Mouse (Mus musculus) retina, postnatal 7 days (tissue): ENCODE results near the gene Kncn.

Experiments
- DNase-seq: peaks from one replicate; pipeline ENCODE4 v3.0.0-alpha.2; 2012; ENCODE audit warnings: low read depth, low spot score

Kncn gene

GRCm38 (mm10) chr4:115884022-115884421, at the start of gene Kncn:
Kncn (plus strand) TSS chr4:115884400.
- no peak for DNase-seq

- DNase-seq, result no peak
Measured at GRCm38 (mm10) chr4:115835576-115835975, 48.6 kb upstream of the Kncn start.

GRCm38 (mm10) chr4:115838196-115838595, 46.0 kb upstream of the Kncn start:
- DNase-seq, result no peak

- peak; percentile 88 for DNase-seq
Measured at GRCm38 (mm10) chr4:115838696-115839641, 45.2 kb upstream of the Kncn start, which contains the start of gene Mknk1. Mknk1 (plus strand) TSS chr4:115839198.

GRCm38 (mm10) chr4:115839956-115840355, 44.2 kb upstream of the Kncn start:
- no peak for DNase-seq

- no peak for DNase-seq
Measured at GRCm38 (mm10) chr4:115840842-115841241, 43.4 kb upstream of the Kncn start.

GRCm38 (mm10) chr4:115846656-115847055, 37.5 kb upstream of the Kncn start:
- DNase-seq, result no peak

- no peak for DNase-seq
Measured at GRCm38 (mm10) chr4:115847377-115847776, 36.8 kb upstream of the Kncn start.

GRCm38 (mm10) chr4:115848083-115848482, 36.1 kb upstream of the Kncn start:
- no peak for DNase-seq

GRCm38 (mm10) chr4:115848990-115849677, 35.1 kb upstream of the Kncn start:
- DNase-seq, result no peak

GRCm38 (mm10) chr4:115850111-115850510, 34.1 kb upstream of the Kncn start:
- no peak for DNase-seq

GRCm38 (mm10) chr4:115850631-115851030, 33.6 kb upstream of the Kncn start:
- DNase-seq, result no peak

- DNase-seq, result no peak
Measured at GRCm38 (mm10) chr4:115851569-115851968, 32.6 kb upstream of the Kncn start.

- no peak for DNase-seq
Measured at GRCm38 (mm10) chr4:115855100-115855499, 29.1 kb upstream of the Kncn start.

GRCm38 (mm10) chr4:115855609-115856008, 28.6 kb upstream of the Kncn start:
- no peak for DNase-seq

- no peak for DNase-seq
Measured at GRCm38 (mm10) chr4:115856282-115856681, 27.9 kb upstream of the Kncn start.

GRCm38 (mm10) chr4:115857293-115857883, 26.8 kb upstream of the Kncn start:
- DNase-seq, result no peak

- DNase-seq, result no peak
Measured at GRCm38 (mm10) chr4:115863352-115863751, 20.8 kb upstream of the Kncn start.

GRCm38 (mm10) chr4:115863880-115864279, 20.3 kb upstream of the Kncn start:
- DNase-seq, result no peak

- DNase-seq, result no peak
Measured at GRCm38 (mm10) chr4:115869512-115870210, 14.5 kb upstream of the Kncn start.

- no peak for DNase-seq
Measured at GRCm38 (mm10) chr4:115873231-115873630, 11.0 kb upstream of the Kncn start.
